Mouse (Mus musculus) megakaryocyte, embryonic 14.5 days (primary cell): ENCODE data around the gene Cox20.

Experiments used
- FLI1 ChIP-seq: IDR thresholded peaks from 2 replicates; pipeline ENCODE4 v1.6.1; 2012; ENCODE audit warnings: low read length, inconsistent platforms, mixed read lengths
- GATA1 ChIP-seq: IDR thresholded peaks from 3 replicates; pipeline ENCODE4 v1.6.1; 2012; ENCODE audit warnings: mixed read lengths, low read length, inconsistent platforms, borderline replicate concordance

GRCm38 (mm10) chr1:178342063-178342462 is 23.1 kb downstream of the Cox20 start:
- TF ChIP-seq GATA1 = no peak
- TF ChIP-seq FLI1 = no peak
